In the genomic region with DNA sequence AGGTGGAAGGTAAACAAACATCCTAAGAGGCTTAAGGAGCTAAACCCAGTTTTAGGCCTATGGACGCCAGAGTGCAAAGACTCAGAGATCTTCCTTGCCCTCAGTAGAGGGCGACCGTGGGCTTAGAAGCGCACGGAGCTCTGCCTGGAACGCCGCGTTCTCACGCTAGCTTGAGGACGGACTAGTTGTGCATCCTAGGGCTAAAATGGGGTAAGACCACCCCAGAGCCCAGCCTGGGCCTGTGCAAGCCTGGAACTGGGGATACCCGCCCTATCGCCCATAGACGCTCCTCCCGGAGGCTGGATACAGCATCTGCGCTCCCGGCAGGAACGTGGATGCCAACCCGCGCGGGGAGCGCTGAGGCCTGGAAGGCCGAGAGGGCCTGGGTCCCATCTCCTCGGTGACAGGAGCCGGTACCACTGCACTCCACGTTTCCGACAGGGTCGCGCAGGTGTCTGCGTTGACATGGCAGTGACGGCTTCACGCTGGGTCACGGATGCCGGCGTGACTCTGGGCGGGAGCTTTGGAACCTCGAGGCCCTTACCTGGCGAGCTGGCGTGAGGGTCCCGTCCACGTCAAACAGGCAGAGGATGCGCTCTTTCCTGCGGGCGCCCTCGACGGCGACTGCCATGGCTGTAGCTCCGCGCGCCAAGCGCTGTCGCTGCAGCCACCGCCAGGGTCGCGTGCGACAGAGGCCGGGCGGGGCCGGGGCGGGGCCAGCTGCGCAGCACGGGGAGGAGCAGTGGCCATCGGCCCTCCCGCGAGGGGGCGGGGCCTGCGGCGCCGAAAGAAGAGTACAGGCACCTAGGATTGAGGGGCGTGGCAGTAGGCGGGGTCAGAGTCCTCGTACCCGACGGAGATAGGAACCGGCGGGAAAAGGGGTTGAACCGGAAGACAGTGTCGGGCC, we compare ENCODE assay signal across 8 mouse cellular contexts. TPM values are rescaled to one million over a fixed set of nuclear protein-coding genes. Genes with fewer than 3 reads are reported as not detected.
DNase-seq lines count a peak whose midpoint lies in the region; ATAC-seq lines count a peak whose summit lies in the region.

A gene (minus strand): TSS at position 760 of the 907 bp plus-strand sequence.

- DNase-seq in R1 (ENCODE audit: low read depth, low spot score) = peak; percentile 98
- peak; percentile 98 to 100 for DNase-seq in cerebellum, postnatal 25 days
- DNase-seq in frontal cortex, postnatal 25 days (ENCODE audit: low spot score in 2 of 2) = peak; percentile 90 to 93
- DNase-seq in hindbrain, embryonic 14.5 days (ENCODE audit: low spot score) = peak; percentile 98
- DNase-seq in layer of hippocampus, postnatal 36 days = peak; percentile 96
- peak; percentile 100 for DNase-seq in lung, postnatal 36 days
- peak; percentile 98 for DNase-seq in retina, postnatal 1 day
- peak; percentile 96 to 97 for DNase-seq in urinary bladder, adult 18-20 months (ENCODE audit: low spot score in 2 of 2)

- H3K36me3 ChIP-seq in hindbrain, embryonic 14.5 days (replicated peaks; ENCODE audit: control insufficient read depth, insufficient read depth) = peaks cover 7% of the 10 kb centered on the region

- H3K4me2 ChIP-seq in hindbrain, embryonic 14.5 days (replicated peaks) = peak within 1 kb of the TSS; percentile 96

- no peaks in the 10 kb centered on the region for H3K4me1 ChIP-seq in hindbrain, embryonic 14.5 days (replicated peaks; ENCODE audit: control insufficient read depth, insufficient read depth, low read length)

- peak within 1 kb of the TSS; percentile 90 for H3K27ac ChIP-seq in hindbrain, embryonic 14.5 days

- under 1% methylated on average over 77 of the region's 77 CpGs for WGBS in hindbrain, embryonic 14.5 days

- H3K9me3 ChIP-seq in hindbrain, embryonic 14.5 days (ENCODE audit: control insufficient read depth, low read length) = no peaks in the 10 kb centered on the region

- peak within 1 kb of the TSS; percentile 71 for H3K4me3 ChIP-seq in hindbrain, embryonic 14.5 days (replicated peaks; ENCODE audit: low read length)

- H3K9ac ChIP-seq in hindbrain, embryonic 14.5 days = peak within 1 kb of the TSS; percentile 85

- ATAC-seq in hindbrain, embryonic 14.5 days (ENCODE audit: low FRiP score) = peak; percentile 97

- no peaks in the 10 kb centered on the region for H3K27me3 ChIP-seq in hindbrain, embryonic 14.5 days (ENCODE audit: control insufficient read depth, insufficient read depth, low read length)

RNA-seq across cellular contexts. Expression of the gene that starts here (rescaled TPM):
- 89.0 and 103 TPM in 2 replicates for polyA plus RNA-seq in hindbrain, embryonic 14.5 days (2014; fragmentation: Nextera tagmentation; extraction: Ambion mirVana)
- 100 to 1,000 TPM; 209 to 220 TPM for total RNA-seq in layer of hippocampus, postnatal 36 days (2021)

Comparison
In these comparisons a context has a peak if more than half of its experiments do, and no peak if none do; other contexts are left out.
1. Peak in every context shown above with its lines: DNase-seq, ATAC-seq, H3K4me3 ChIP-seq and H3K27ac ChIP-seq.